Mouse (Mus musculus): ENCODE data around the gene Slc48a1. TPM values are rescaled to one million over a fixed set of nuclear protein-coding genes. Genes with fewer than 3 reads are reported as not detected.

Gene Slc48a1
- polyA plus RNA-seq, 1 experiment from 2014 or later, result 52.7 TPM

- H3K4me3 ChIP-seq (replicated peaks), result no peak overlapping the region
- peaks cover 28% of the 10 kb centered on the region for H3K36me3 ChIP-seq
- no peak overlapping the region for H3K9ac ChIP-seq
- no peak overlapping the region; the same call in 1 of the 2 replicates for H3K27ac ChIP-seq (replicated peaks)
- no peak overlapping the region for H3K4me2 ChIP-seq (replicated peaks)
- no peaks in the 10 kb centered on the region for H3K27me3 ChIP-seq
- no peak for ATAC-seq (ENCODE audit: insufficient number of reproducible peaks, low FRiP score, low TSS enrichment, low read depth)
- no peaks in the 10 kb centered on the region for H3K9me3 ChIP-seq (replicated peaks)
- H3K4me1 ChIP-seq, result peaks cover 27% of the 10 kb centered on the region
- 56% methylated on average over 20 of the region's 20 CpGs for WGBS
Measured at GRCm38 (mm10) chr15:97789761-97790505, 11.6 kb downstream of the Slc48a1 start.

GRCm38 (mm10) chr15:97791126-97791700 is 12.9 kb downstream of the Slc48a1 start:
- H3K4me1 ChIP-seq, result peaks cover 20% of the 10 kb centered on the region; the same call in 1 of the 2 replicates
- no peak for ATAC-seq (ENCODE audit: insufficient number of reproducible peaks, low FRiP score, low TSS enrichment, low read depth)
- 84% methylated on average over 11 of the region's 11 CpGs for WGBS
- H3K27me3 ChIP-seq, result no peaks in the 10 kb centered on the region
- no peaks in the 10 kb centered on the region for H3K9me3 ChIP-seq (replicated peaks)
- H3K27ac ChIP-seq (replicated peaks), result no peak overlapping the region
- no peak overlapping the region for H3K4me2 ChIP-seq (replicated peaks)
- no peak overlapping the region for H3K9ac ChIP-seq
- H3K4me3 ChIP-seq (replicated peaks), result no peak overlapping the region
- peaks cover 41% of the 10 kb centered on the region for H3K36me3 ChIP-seq

GRCm38 (mm10) chr15:97793386-97794153 is 15.2 kb downstream of the Slc48a1 start:
- H3K9me3 ChIP-seq (replicated peaks), result no peaks in the 10 kb centered on the region
- no peaks in the 10 kb centered on the region for H3K27me3 ChIP-seq
- peaks cover 6% of the 10 kb centered on the region; the same call in 1 of the 2 replicates for H3K4me1 ChIP-seq
- H3K4me2 ChIP-seq (replicated peaks), result no peak overlapping the region
- peaks cover 63% of the 10 kb centered on the region for H3K36me3 ChIP-seq
- no peak for ATAC-seq (ENCODE audit: insufficient number of reproducible peaks, low FRiP score, low TSS enrichment, low read depth)
- 88% methylated on average over 18 of the region's 18 CpGs for WGBS
- H3K27ac ChIP-seq (replicated peaks), result no peak overlapping the region
- H3K4me3 ChIP-seq (replicated peaks), result no peak overlapping the region
- H3K9ac ChIP-seq, result no peak overlapping the region

- Histone ChIP-seq H3K4me2 (replicated peaks) (no peak overlapping the region), H3K9ac (no peak overlapping the region), H3K4me1 (no peaks in the 10 kb centered on the region), H3K4me3 (replicated peaks) (no peak overlapping the region), H3K27ac (replicated peaks) (no peak overlapping the region), H3K9me3 (replicated peaks) (no peaks in the 10 kb centered on the region), H3K27me3 (no peaks in the 10 kb centered on the region), H3K36me3 (peaks cover 67% of the 10 kb centered on the region)
- 72% methylated on average over 5 of the region's 5 CpGs for WGBS
- no peak for ATAC-seq (ENCODE audit: insufficient number of reproducible peaks, low FRiP score, low TSS enrichment, low read depth)
Measured at GRCm38 (mm10) chr15:97794268-97794667, 15.9 kb downstream of the Slc48a1 start.

GRCm38 (mm10) chr15:97795559-97796235 is 17.4 kb downstream of the Slc48a1 start:
- H3K27ac ChIP-seq (replicated peaks), result no peak overlapping the region
- no peak for ATAC-seq (ENCODE audit: insufficient number of reproducible peaks, low FRiP score, low TSS enrichment, low read depth)
- H3K4me1 ChIP-seq, result no peaks in the 10 kb centered on the region
- no peak overlapping the region for H3K9ac ChIP-seq
- no peak overlapping the region for H3K4me3 ChIP-seq (replicated peaks)
- H3K27me3 ChIP-seq, result no peaks in the 10 kb centered on the region
- H3K4me2 ChIP-seq (replicated peaks), result no peak overlapping the region
- peaks cover 80% of the 10 kb centered on the region for H3K36me3 ChIP-seq
- 96% methylated on average over 10 of the region's 10 CpGs for WGBS
- H3K9me3 ChIP-seq (replicated peaks), result no peaks in the 10 kb centered on the region

GRCm38 (mm10) chr15:97796674-97797310 is 18.5 kb downstream of the Slc48a1 start:
- H3K4me2 ChIP-seq (replicated peaks), result no peak overlapping the region
- no peak for ATAC-seq (ENCODE audit: insufficient number of reproducible peaks, low FRiP score, low TSS enrichment, low read depth)
- no peak overlapping the region for H3K4me3 ChIP-seq (replicated peaks)
- H3K4me1 ChIP-seq, result no peaks in the 10 kb centered on the region
- H3K27me3 ChIP-seq, result no peaks in the 10 kb centered on the region
- H3K9ac ChIP-seq, result no peak overlapping the region
- WGBS, result 94% methylated on average over 17 of the region's 17 CpGs
- peaks cover 86% of the 10 kb centered on the region for H3K36me3 ChIP-seq
- H3K9me3 ChIP-seq (replicated peaks), result no peaks in the 10 kb centered on the region
- no peak overlapping the region for H3K27ac ChIP-seq (replicated peaks)

- no peak overlapping the region for H3K4me3 ChIP-seq (replicated peaks)
- H3K27me3 ChIP-seq, result no peaks in the 10 kb centered on the region
- ATAC-seq (ENCODE audit: insufficient number of reproducible peaks, low FRiP score, low TSS enrichment, low read depth), result no peak
- H3K27ac ChIP-seq (replicated peaks), result no peak overlapping the region
- H3K9me3 ChIP-seq (replicated peaks), result no peaks in the 10 kb centered on the region
- WGBS, result 84% methylated on average over 17 of the region's 17 CpGs
- no peaks in the 10 kb centered on the region for H3K4me1 ChIP-seq
- H3K4me2 ChIP-seq (replicated peaks), result no peak overlapping the region
- H3K36me3 ChIP-seq, result peaks cover 90% of the 10 kb centered on the region
- no peak overlapping the region for H3K9ac ChIP-seq
Measured at GRCm38 (mm10) chr15:97798134-97798533, 19.8 kb downstream of the Slc48a1 start.

- no peak overlapping the region for H3K27ac ChIP-seq (replicated peaks)
- WGBS, result 86% methylated on average over 11 of the region's 11 CpGs
- no peak overlapping the region for H3K4me2 ChIP-seq (replicated peaks)
- no peaks in the 10 kb centered on the region for H3K27me3 ChIP-seq
- H3K9ac ChIP-seq, result no peak overlapping the region
- ATAC-seq (ENCODE audit: insufficient number of reproducible peaks, low FRiP score, low TSS enrichment, low read depth), result no peak
- H3K4me1 ChIP-seq, result no peaks in the 10 kb centered on the region
- no peak overlapping the region for H3K4me3 ChIP-seq (replicated peaks)
- peaks cover 78% of the 10 kb centered on the region for H3K36me3 ChIP-seq
- H3K9me3 ChIP-seq (replicated peaks), result no peaks in the 10 kb centered on the region
Measured at GRCm38 (mm10) chr15:97799446-97799845, 21.1 kb downstream of the Slc48a1 start.

- Histone ChIP-seq H3K4me2 (replicated peaks) (no peak overlapping the region), H3K36me3 (peaks cover 70% of the 10 kb centered on the region), H3K9me3 (replicated peaks) (no peaks in the 10 kb centered on the region), H3K4me3 (replicated peaks) (no peak overlapping the region), H3K27me3 (no peaks in the 10 kb centered on the region), H3K9ac (no peak overlapping the region), H3K27ac (replicated peaks) (no peak overlapping the region), H3K4me1 (no peaks in the 10 kb centered on the region)
- 82% methylated on average over 13 of the region's 13 CpGs for WGBS
- ATAC-seq (ENCODE audit: insufficient number of reproducible peaks, low FRiP score, low TSS enrichment, low read depth), result no peak
Measured at GRCm38 (mm10) chr15:97800853-97801252, 22.5 kb downstream of the Slc48a1 start.

- ATAC-seq (ENCODE audit: insufficient number of reproducible peaks, low FRiP score, low TSS enrichment, low read depth), result no peak
- Histone ChIP-seq H3K4me2 (replicated peaks) (no peak overlapping the region), H3K4me3 (replicated peaks) (no peak overlapping the region), H3K27ac (replicated peaks) (no peak overlapping the region), H3K27me3 (no peaks in the 10 kb centered on the region), H3K36me3 (peaks cover 68% of the 10 kb centered on the region), H3K4me1 (no peaks in the 10 kb centered on the region), H3K9me3 (replicated peaks) (no peaks in the 10 kb centered on the region), H3K9ac (no peak overlapping the region)
- WGBS, result 81% methylated on average over 7 of the region's 7 CpGs
Measured at GRCm38 (mm10) chr15:97801811-97802210, 23.5 kb downstream of the Slc48a1 start.

Data from embryonic facial prominence, embryonic 15.5 days (tissue).